ENCODE assay signal across 1 mouse cellular context in genomic region chr19:32522753-32523307, GRCm38 (mm10).
TF ChIP-seq lines count a peak whose summit lies in the region.

No protein-coding gene starts in this region.

TF ChIP-seq in MEL, 35 proteins besides CTCF, POLR2A, EP300 and RAD21 (continued from another document):
- TF ChIP-seq GABPA (IDR thresholded peaks at IDR 0.05; ENCODE audit: low read depth, low read length): no peak
- no peak for TF ChIP-seq TAL1 (IDR thresholded peaks at IDR 0.05; ENCODE audit: low read length)
